Mouse (Mus musculus) hindbrain, embryonic 14.5 days (tissue): ENCODE results near the gene Gpr84. TPM values are rescaled to one million over a fixed set of nuclear protein-coding genes. Genes with fewer than 3 reads are reported as not detected.

Source experiments
- ATAC-seq: fragments of 200-750 bp; cut with Nextera tagmentation; 2 replicates; pipeline ENCODE4 v1.8.0; 2017; ENCODE audit warnings: moderate number of reproducible peaks, mild to moderate bottlenecking, moderate TSS enrichment, moderate library complexity; ENCODE audit not compliant: low FRiP score
- DNase-seq: peaks from one replicate; pipeline ENCODE4 v3.0.0-alpha.2; 2015; ENCODE audit warnings: low spot score
- H3K27ac ChIP-seq: fragments of 300-500 bp; sonication (generic); 2 replicates; pipeline ENCODE4 v1.5.1; 2014; ENCODE audit warnings: mild to moderate bottlenecking, moderate library complexity
- H3K27me3 ChIP-seq: fragments of 300-500 bp; sonication (generic); 2 replicates; pipeline ENCODE4 v1.6.1; 2014; ENCODE audit warnings: mild to moderate bottlenecking, low read length, mixed read lengths; ENCODE audit not compliant: control insufficient read depth, insufficient read depth
- H3K36me3 ChIP-seq: fragments of 300-500 bp; sonication (generic); replicated peaks from 2 replicates; pipeline ENCODE4 v1.6.1; 2014; ENCODE audit not compliant: control insufficient read depth, insufficient read depth
- H3K4me1 ChIP-seq: fragments of 300-500 bp; sonication (generic); replicated peaks from 2 replicates; pipeline ENCODE4 v1.6.1; 2014; ENCODE audit warnings: antibody characterized with exemption, low read length, mixed read lengths; ENCODE audit not compliant: control insufficient read depth, insufficient read depth
- H3K4me2 ChIP-seq: fragments of 300-500 bp; sonication (generic); replicated peaks from 2 replicates; pipeline ENCODE4 v1.6.1; 2014; ENCODE audit warnings: mild to moderate bottlenecking, moderate library complexity
- H3K4me3 ChIP-seq: fragments of 300-500 bp; sonication (generic); replicated peaks from 2 replicates; pipeline ENCODE4 v1.5.1; 2014; ENCODE audit warnings: mild to moderate bottlenecking, low read length
- H3K9ac ChIP-seq: fragments of 300-500 bp; sonication (generic); 2 replicates; pipeline ENCODE4 v1.6.1; 2014
- H3K9me3 ChIP-seq: fragments of 300-500 bp; sonication (generic); 2 replicates; pipeline ENCODE4 v1.6.1; 2016; ENCODE audit warnings: low read length; ENCODE audit not compliant: control insufficient read depth
- WGBS: fragments of 180-500 bp; shearing (Covaris S2); extraction: QIAGEN DNeasy Blood & Tissue Kit; methylation state at CpG from one replicate; pipeline ENCODE4 v1.1.7; 2014; 5-methylcytosine and 5-hydroxymethylcytosine counted together
- microRNA counts: library from miRNA; unstranded; fragments of <30 nt; microRNA quantifications from one replicate; lab custom pipeline; 2016
- microRNA-seq: library from miRNA; unstranded; fragments of <30 nt; microRNA quantifications from one replicate; pipeline ENCODE4, GENCODE M21; 2016
- polyA plus RNA-seq: library from polyadenylated mRNA; unstranded; fragments of >200 nt; fragmentation: Nextera tagmentation; extraction: Ambion mirVana; gene quantifications from 2 replicates; pipeline ENCODE4 v1.2.1, GENCODE M21; 2014

Gene Gpr84
- polyA plus RNA-seq, 1 experiment from 2014 or later = 0.12 TPM

- under 1% methylated on average over 38 of the region's 38 CpGs for WGBS
- peak within 1 kb of the TSS; percentile 63; the same call in 1 of the 2 replicates for H3K27ac ChIP-seq
- peak; percentile 99 for ATAC-seq
These were observed 37.8 kb downstream of the Gpr84 start, which contains the start of gene Copz1 for GRCm38 (mm10) chr15:103272419-103273279. Copz1 (plus strand) TSS chr15:103272714.

GRCm38 (mm10) chr15:103268903-103269302 is 41.5 kb downstream of the Gpr84 start:
- Histone ChIP-seq H3K4me2 (no peak overlapping the region), H3K9me3 (no peaks in the 10 kb centered on the region), H3K36me3 (no peaks in the 10 kb centered on the region), H3K9ac (no peak overlapping the region), H3K27ac (no peak overlapping the region), H3K4me1 (peaks cover 7% of the 10 kb centered on the region), H3K27me3 (no peaks in the 10 kb centered on the region), H3K4me3 (no peak overlapping the region)
- no peak for ATAC-seq
- WGBS = 86% methylated on average over 4 of the region's 4 CpGs
- no peak for DNase-seq

More at GRCm38 (mm10) chr15:103272419-103273279, 37.8 kb downstream of the Gpr84 start, which contains the start of gene Copz1:
- H3K4me1 ChIP-seq = peaks cover 10% of the 10 kb centered on the region
- peak within 1 kb of the TSS; percentile 55 for H3K4me2 ChIP-seq
- no peaks in the 10 kb centered on the region for H3K36me3 ChIP-seq
- DNase-seq = peak; percentile 97
- H3K4me3 ChIP-seq = peak within 1 kb of the TSS; percentile 77
- peak within 1 kb of the TSS; percentile 78 for H3K9ac ChIP-seq
- no peaks in the 10 kb centered on the region for H3K9me3 ChIP-seq
- H3K27me3 ChIP-seq = no peaks in the 10 kb centered on the region

GRCm38 (mm10) chr15:103264794-103265193 is 45.6 kb downstream of the Gpr84 start:
- H3K4me2 ChIP-seq = no peak overlapping the region
- 91% methylated on average over 2 of the region's 2 CpGs for WGBS

GRCm38 (mm10) chr15:103259989-103260388 is 50.4 kb downstream of the Gpr84 start:
- ATAC-seq = no peak
- DNase-seq = no peak
- 85% methylated on average over 1 of the region's 1 CpGs for WGBS

More at GRCm38 (mm10) chr15:103264794-103265193, 45.6 kb downstream of the Gpr84 start:
- no peak overlapping the region for H3K9ac ChIP-seq
- H3K36me3 ChIP-seq = no peaks in the 10 kb centered on the region
- H3K4me1 ChIP-seq = no peaks in the 10 kb centered on the region
- ATAC-seq (no peak), DNase-seq (no peak)
- no peak overlapping the region for H3K4me3 ChIP-seq
- no peak overlapping the region for H3K27ac ChIP-seq
- no peaks in the 10 kb centered on the region for H3K9me3 ChIP-seq
- no peaks in the 10 kb centered on the region for H3K27me3 ChIP-seq

GRCm38 (mm10) chr15:103259162-103259561 is 51.2 kb downstream of the Gpr84 start:
- ATAC-seq (no peak), DNase-seq (no peak)
- Histone ChIP-seq H3K4me2 (no peak overlapping the region), H3K9me3 (no peaks in the 10 kb centered on the region), H3K9ac (no peak overlapping the region), H3K27me3 (peaks cover 7% of the 10 kb centered on the region), H3K36me3 (no peaks in the 10 kb centered on the region), H3K4me1 (peaks cover 9% of the 10 kb centered on the region; the same call in 1 of the 2 replicates), H3K4me3 (no peak overlapping the region), H3K27ac (no peak overlapping the region)
- 88% methylated on average over 5 of the region's 5 CpGs for WGBS

More at GRCm38 (mm10) chr15:103259989-103260388, 50.4 kb downstream of the Gpr84 start:
- peaks cover 3% of the 10 kb centered on the region; the same call in 1 of the 2 replicates for H3K27me3 ChIP-seq
- H3K4me2 ChIP-seq = no peak overlapping the region
- H3K9ac ChIP-seq = no peak overlapping the region
- no peak overlapping the region for H3K27ac ChIP-seq
- no peaks in the 10 kb centered on the region for H3K9me3 ChIP-seq
- H3K36me3 ChIP-seq = no peaks in the 10 kb centered on the region
- H3K4me1 ChIP-seq = peaks cover 4% of the 10 kb centered on the region; the same call in 1 of the 2 replicates
- no peak overlapping the region for H3K4me3 ChIP-seq

MicroRNAs within 50 kb of the gene (microRNA counts, 519-probe panel; counts per million panel counts)
- 5,177 counts per million, percentile 60 among the panel's probes with 10 or more counts for microRNA mmu-miR-148b (lab: Ali Mortazavi, UCI)

Small RNA genes within 50 kb of the gene (microRNA-seq; reads per million reads assigned to microRNA genes)
- gene Mir148b (308 reads per million, percentile 65 among the genes with 10 or more reads in this experiment), gene Mir6963 (not detected)

Other genes with a start within 250 kb of the Gpr84 start
- gene Smug1, start 143.5 kb downstream of the Gpr84 start, polyA plus RNA-seq = 37.6 and 40.8 TPM in 2 replicates
- 153 and 171 TPM in 2 replicates for gene Cbx5, start 70.8 kb downstream of the Gpr84 start, polyA plus RNA-seq
- 526 and 623 TPM in 2 replicates for gene Hnrnpa1, start 70.2 kb downstream of the Gpr84 start, polyA plus RNA-seq
- gene Nfe2, start 52.2 kb downstream of the Gpr84 start, polyA plus RNA-seq = 0.90 and 1.1 TPM in 2 replicates
- gene Copz1, start 37.9 kb downstream of the Gpr84 start, polyA plus RNA-seq = 214 and 220 TPM in 2 replicates
- 25.7 and 25.9 TPM in 2 replicates for gene Zfp385a, start 29.5 kb upstream of the Gpr84 start, polyA plus RNA-seq
- gene Itga5, start 56.2 kb upstream of the Gpr84 start, polyA plus RNA-seq = 7.7 and 8.1 TPM in 2 replicates
- gene Gtsf1, start 119.9 kb upstream of the Gpr84 start, polyA plus RNA-seq = not detected in 2 replicates
- not detected in 2 replicates for gene Gtsf2, start 137.9 kb upstream of the Gpr84 start, polyA plus RNA-seq
- 2.0 and 2.2 TPM in 2 replicates for gene Nckap1l, start 143.2 kb upstream of the Gpr84 start, polyA plus RNA-seq
- gene Pde1b, start 192.4 kb upstream of the Gpr84 start, polyA plus RNA-seq = 88.9 and 90.0 TPM in 2 replicates
- gene Ppp1r1a, start 227.4 kb upstream of the Gpr84 start, polyA plus RNA-seq = 124 and 125 TPM in 2 replicates